ENCODE assay signal across 1 mouse cellular context in the genomic region with DNA sequence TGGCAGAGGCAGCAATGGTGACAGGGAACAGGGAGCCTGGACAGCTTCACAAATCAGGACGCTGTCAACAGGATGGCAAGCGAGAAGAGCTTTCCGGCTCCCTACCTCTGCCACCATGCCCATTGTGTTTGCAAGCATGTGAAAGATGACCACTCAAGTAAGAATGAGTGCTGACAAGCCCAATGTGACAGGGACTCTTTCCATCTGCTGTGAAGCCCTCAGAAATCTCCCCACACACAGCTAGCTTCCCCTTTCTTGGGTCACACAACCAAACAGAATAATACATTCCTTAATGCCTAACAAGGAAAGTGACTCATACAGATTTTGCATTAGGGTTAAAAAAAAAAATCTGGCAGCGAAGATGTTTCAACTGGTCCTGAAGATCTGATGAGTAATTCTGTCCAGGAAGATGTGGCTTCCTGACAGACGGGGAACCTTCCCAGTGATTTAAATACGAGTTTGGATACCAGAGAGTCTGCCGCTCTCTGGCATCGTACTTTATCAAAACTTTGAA.
TF ChIP-seq lines count a peak whose summit lies in the region.

No protein-coding gene starts in this region.

TF ChIP-seq in CH12.LX, 34 proteins besides CTCF, POLR2A, EP300 and RAD21 (continued from another document):
- TF ChIP-seq ZNF384 (IDR thresholded peaks at IDR 0.05; ENCODE audit: low read depth, low read length) (peak; percentile 98), ZKSCAN1 (IDR thresholded peaks at IDR 0.05; ENCODE audit: borderline replicate concordance, low read depth, low read length) (no peak; the same call in 1 of the 2 replicates), USF2 (conservative IDR thresholded peaks at IDR 0.05; ENCODE audit: low read depth, low read length) (no peak)
